Mouse (Mus musculus): ENCODE data around the gene Letmd1.

DNA sequence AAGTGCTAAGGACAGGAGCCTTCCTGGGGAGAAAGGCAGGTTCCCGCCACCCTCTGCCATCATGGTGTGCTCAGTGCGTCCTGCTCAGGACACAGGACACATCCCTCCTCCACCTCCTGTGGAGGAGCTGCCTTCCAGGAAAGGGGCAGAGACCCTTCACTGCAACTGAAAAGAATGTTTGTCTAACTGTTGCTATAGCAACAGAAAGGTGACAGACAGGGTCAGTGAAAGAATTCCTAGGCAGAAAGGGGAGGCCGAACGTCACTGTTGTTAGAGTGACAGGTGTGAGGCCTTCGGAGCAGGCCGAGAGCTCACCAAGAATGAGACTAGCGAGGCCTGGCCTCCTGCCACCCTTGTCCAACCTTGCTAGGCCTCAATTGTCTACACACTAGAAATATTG lies 17.6 kb downstream of the Letmd1 start:
- no peak for TF ChIP-seq CTCF (IDR thresholded peaks at IDR 0.05; ENCODE audit: low read depth)
- no peak for TF ChIP-seq EP300 (optimal IDR thresholded peaks at IDR 0.05)
